Comparison of ENCODE assay signal across 20 mouse cellular contexts in genomic region chr17:63117130-63117529, GRCm38 (mm10).
DNase-seq lines count a peak whose midpoint lies in the region; ATAC-seq and TF ChIP-seq lines count a peak whose summit lies in the region.
"Had no signal": no experiment of that assay in that cellular context is flagged by ENCODE, and none has a peak within 500 bp of the region (broad histone marks: within the 10 kb centered on the region; RNA-seq: fewer than 3 reads in every experiment).

No protein-coding gene starts in this region.

- 75% methylated on average over 5 of the region's 5 CpGs for WGBS in hindbrain, embryonic 16.5 days
- 70% methylated on average over 5 of the region's 5 CpGs for WGBS in hindbrain, embryonic 14.5 days
- WGBS in embryonic facial prominence, embryonic 12.5 days, result 71% methylated on average over 5 of the region's 5 CpGs
- 70% methylated on average over 5 of the region's 5 CpGs for WGBS in forebrain, embryonic 16.5 days
- WGBS in midbrain, embryonic 16.5 days, result 62% methylated on average over 5 of the region's 5 CpGs
- WGBS in thymus, adult 2 months, result 98% methylated on average over 5 of the region's 5 CpGs

- no peak for DNase-seq in hindbrain, embryonic 14.5 days (ENCODE audit: low spot score)
- DNase-seq in thymus, adult 2 months, result no peak
- DNase-seq in adrenal gland, postnatal 36 days, result no peak
- DNase-seq: adrenal gland, adult 2 months; cerebellum, adult 9-11 months; gastrocnemius, postnatal 36 days; kidney, adult 18-20 months; left cerebral cortex, postnatal 4 days; liver, embryonic 13.5 days; lung, embryonic 14.5 days; thymus, postnatal 14 days had no signal

- H3K9me3 ChIP-seq in hindbrain, embryonic 16.5 days (ENCODE audit: control insufficient read depth, low read length), result no peaks in the 10 kb centered on the region
- H3K9me3 ChIP-seq in hindbrain, embryonic 14.5 days (ENCODE audit: control insufficient read depth, low read length), result no peaks in the 10 kb centered on the region
- H3K9me3 ChIP-seq in embryonic facial prominence, embryonic 12.5 days, result no peaks in the 10 kb centered on the region
- H3K9me3 ChIP-seq in forebrain, embryonic 16.5 days (ENCODE audit: control insufficient read depth, low read length), result no peaks in the 10 kb centered on the region
- no peaks in the 10 kb centered on the region for H3K9me3 ChIP-seq in midbrain, embryonic 16.5 days (replicated peaks; ENCODE audit: control insufficient read depth, low read length, poor library complexity, severe bottlenecking)
- H3K9me3 ChIP-seq: hindbrain, embryonic 10.5 days; liver, embryonic 13.5 days; midbrain, embryonic 12.5 days had no signal

- TF ChIP-seq POLR2A in thymus, adult 2 months (IDR thresholded peaks at IDR 0.05; ENCODE audit: control insufficient read depth, extremely low read depth, insufficient read depth, low read length, poor library complexity), result no peak

- H3K27me3 ChIP-seq in hindbrain, embryonic 16.5 days (replicated peaks; ENCODE audit: control insufficient read depth, insufficient read depth, low read length), result no peaks in the 10 kb centered on the region
- no peaks in the 10 kb centered on the region for H3K27me3 ChIP-seq in hindbrain, embryonic 14.5 days (ENCODE audit: control insufficient read depth, insufficient read depth, low read length)
- H3K27me3 ChIP-seq in embryonic facial prominence, embryonic 12.5 days, result no peaks in the 10 kb centered on the region
- no peaks in the 10 kb centered on the region for H3K27me3 ChIP-seq in forebrain, embryonic 16.5 days (replicated peaks; ENCODE audit: control insufficient read depth, insufficient read depth, low read length)
- no peaks in the 10 kb centered on the region for H3K27me3 ChIP-seq in midbrain, embryonic 16.5 days (ENCODE audit: control insufficient read depth, insufficient read depth, low read depth, low read length)
- H3K27me3 ChIP-seq in thymus, adult 2 months (ENCODE audit: control insufficient read depth, insufficient read depth, low read length), result no peaks in the 10 kb centered on the region
- H3K27me3 ChIP-seq: liver, embryonic 13.5 days had no signal

- H3K4me1 ChIP-seq in hindbrain, embryonic 16.5 days (ENCODE audit: control insufficient read depth, insufficient read depth, low read depth, low read length), result peaks cover 4% of the 10 kb centered on the region; the same call in 1 of the 2 replicates
- H3K4me1 ChIP-seq in hindbrain, embryonic 14.5 days (replicated peaks; ENCODE audit: control insufficient read depth, insufficient read depth, low read length), result no peaks in the 10 kb centered on the region
- H3K4me1 ChIP-seq in embryonic facial prominence, embryonic 12.5 days, result peaks cover 3% of the 10 kb centered on the region; the same call in 1 of the 2 replicates
- H3K4me1 ChIP-seq in forebrain, embryonic 16.5 days (replicated peaks; ENCODE audit: control insufficient read depth, insufficient read depth, low read length), result peaks cover 8% of the 10 kb centered on the region
- 0 out of 2 replicates have a peak, but pooled peaks cover 3% of the 10 kb centered on the region for H3K4me1 ChIP-seq in midbrain, embryonic 16.5 days (ENCODE audit: control insufficient read depth, insufficient read depth, low read length)
- H3K4me1 ChIP-seq in thymus, adult 2 months (replicated peaks; ENCODE audit: control insufficient read depth, insufficient read depth, low read length), result no peaks in the 10 kb centered on the region
- H3K4me1 ChIP-seq: liver, embryonic 13.5 days had no signal

- no peak overlapping the region for H3K4me2 ChIP-seq in hindbrain, embryonic 16.5 days (ENCODE audit: low read length)
- H3K4me2 ChIP-seq in hindbrain, embryonic 14.5 days (replicated peaks), result no peak overlapping the region
- H3K4me2 ChIP-seq in embryonic facial prominence, embryonic 12.5 days (replicated peaks), result no peak overlapping the region
- no peak overlapping the region for H3K4me2 ChIP-seq in forebrain, embryonic 16.5 days (ENCODE audit: low read length)
- H3K4me2 ChIP-seq in midbrain, embryonic 16.5 days (ENCODE audit: low read length), result no peak overlapping the region
- H3K4me2 ChIP-seq: liver, embryonic 13.5 days; lung, embryonic 14.5 days; midbrain, embryonic 12.5 days had no signal

- no peaks in the 10 kb centered on the region for H3K36me3 ChIP-seq in hindbrain, embryonic 16.5 days (ENCODE audit: control insufficient read depth, insufficient read depth, low read length)
- H3K36me3 ChIP-seq in hindbrain, embryonic 14.5 days (replicated peaks; ENCODE audit: control insufficient read depth, insufficient read depth), result no peaks in the 10 kb centered on the region
- no peaks in the 10 kb centered on the region for H3K36me3 ChIP-seq in embryonic facial prominence, embryonic 12.5 days
- H3K36me3 ChIP-seq in forebrain, embryonic 16.5 days (ENCODE audit: control insufficient read depth, insufficient read depth), result no peaks in the 10 kb centered on the region
- no peaks in the 10 kb centered on the region for H3K36me3 ChIP-seq in midbrain, embryonic 16.5 days (ENCODE audit: control insufficient read depth, insufficient read depth, low read length)
- H3K36me3 ChIP-seq in thymus, adult 2 months (ENCODE audit: control insufficient read depth, insufficient read depth, low read length), result no peaks in the 10 kb centered on the region
- H3K36me3 ChIP-seq: hindbrain, embryonic 10.5 days; liver, embryonic 13.5 days; midbrain, embryonic 12.5 days had no signal

- no peak overlapping the region for H3K9ac ChIP-seq in hindbrain, embryonic 16.5 days (ENCODE audit: low read depth, low read length)
- H3K9ac ChIP-seq in hindbrain, embryonic 14.5 days, result no peak overlapping the region
- no peak overlapping the region for H3K9ac ChIP-seq in embryonic facial prominence, embryonic 12.5 days
- H3K9ac ChIP-seq in forebrain, embryonic 16.5 days (replicated peaks; ENCODE audit: low read depth, low read length), result no peak overlapping the region
- no peak overlapping the region for H3K9ac ChIP-seq in midbrain, embryonic 16.5 days (ENCODE audit: low read depth, low read length)
- H3K9ac ChIP-seq: liver, embryonic 13.5 days; lung, embryonic 14.5 days; midbrain, embryonic 12.5 days had no signal

- peak; percentile 16; the same call in 1 of the 2 replicates for ATAC-seq in hindbrain, embryonic 16.5 days
- no peak for ATAC-seq in hindbrain, embryonic 14.5 days (ENCODE audit: low FRiP score)
- peak; percentile 56; the same call in 1 of the 2 replicates for ATAC-seq in embryonic facial prominence, embryonic 12.5 days (ENCODE audit: insufficient number of reproducible peaks, insufficient read depth, low FRiP score, low TSS enrichment)
- ATAC-seq in forebrain, embryonic 16.5 days, result peak; percentile 36; the same call in 1 of the 2 replicates
- ATAC-seq in midbrain, embryonic 16.5 days, result peak; percentile 52; the same call in 1 of the 2 replicates

- no peak overlapping the region; the same call in 1 of the 2 replicates for H3K27ac ChIP-seq in hindbrain, embryonic 16.5 days (ENCODE audit: low read depth, low read length)
- H3K27ac ChIP-seq in hindbrain, embryonic 14.5 days, result no peak overlapping the region
- H3K27ac ChIP-seq in embryonic facial prominence, embryonic 12.5 days, result 0 out of 2 replicates have a peak overlapping the region, but pooled peaks have one; percentile 38
- no peak overlapping the region for H3K27ac ChIP-seq in forebrain, embryonic 16.5 days (ENCODE audit: low read length)
- no peak overlapping the region for H3K27ac ChIP-seq in midbrain, embryonic 16.5 days (ENCODE audit: low read length)
- H3K27ac ChIP-seq in thymus, adult 2 months (ENCODE audit: control insufficient read depth, insufficient read depth, low read length), result no peak overlapping the region
- H3K27ac ChIP-seq: hindbrain, embryonic 10.5 days; kidney, postnatal 0 days; liver, embryonic 13.5 days; macrophage; midbrain, embryonic 12.5 days; stomach, postnatal 0 days had no signal

- H3K4me3 ChIP-seq in hindbrain, embryonic 16.5 days (ENCODE audit: low read length), result no peak overlapping the region
- H3K4me3 ChIP-seq in hindbrain, embryonic 14.5 days (replicated peaks; ENCODE audit: low read length), result no peak overlapping the region
- no peak overlapping the region for H3K4me3 ChIP-seq in embryonic facial prominence, embryonic 12.5 days
- no peak overlapping the region for H3K4me3 ChIP-seq in forebrain, embryonic 16.5 days (replicated peaks; ENCODE audit: low read length)
- no peak overlapping the region for H3K4me3 ChIP-seq in midbrain, embryonic 16.5 days (ENCODE audit: low read depth, low read length)
- H3K4me3 ChIP-seq in thymus, adult 2 months (ENCODE audit: control insufficient read depth, insufficient read depth, low read length), result no peak overlapping the region
- H3K4me3 ChIP-seq: hindbrain, embryonic 10.5 days; liver, embryonic 13.5 days; midbrain, embryonic 12.5 days had no signal

- TF ChIP-seq CTCF in thymus, adult 2 months (IDR thresholded peaks at IDR 0.05; ENCODE audit: borderline replicate concordance, control insufficient read depth, extremely low read depth, insufficient read depth, low read length, poor library complexity), result no peak
